ENCODE assay signal across 23 mouse cellular contexts in the genomic region with DNA sequence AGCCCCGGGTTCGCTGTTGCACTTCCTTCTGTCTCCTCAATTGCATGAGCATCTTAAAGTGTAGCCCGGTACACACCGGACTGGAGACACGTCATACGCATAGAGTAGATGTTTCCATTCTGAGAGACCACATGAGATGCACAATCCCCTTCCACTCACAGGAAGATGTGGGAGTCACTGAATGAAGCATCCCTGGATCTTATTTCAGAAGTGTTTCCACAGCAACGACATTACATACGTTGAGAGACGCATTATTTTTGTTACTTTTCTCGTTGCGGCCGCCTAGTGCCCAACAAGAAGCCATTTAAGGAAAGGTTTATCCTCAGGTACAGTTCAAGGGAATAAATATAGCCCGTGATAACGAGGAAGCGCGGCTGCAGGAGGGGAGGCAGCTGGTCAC.
DNase-seq lines count a peak whose midpoint lies in the region; ATAC-seq and TF ChIP-seq lines count a peak whose summit lies in the region.
"Had no signal": no experiment of that assay in that cellular context is flagged by ENCODE, and none has a peak within 500 bp of the region (broad histone marks: within the 10 kb centered on the region; RNA-seq: fewer than 3 reads in every experiment).

No protein-coding gene starts in this region.

- H3K4me1 ChIP-seq in cortical plate, adult 2 months (ENCODE audit: control insufficient read depth, insufficient read depth, low read length) = no peaks in the 10 kb centered on the region
- H3K4me1 ChIP-seq: embryonic facial prominence, embryonic 15.5 days; limb, embryonic 13.5 days; liver, embryonic 12.5 days had no signal

- ATAC-seq in activated CD4-positive, CD25-positive, alpha-beta regulatory T cell, adult 4 months = no peak
- ATAC-seq: forebrain, embryonic 14.5 days; liver, embryonic 12.5 days; Patski had no signal

- DNase-seq in R1 (ENCODE audit: low read depth, low spot score) = peak; percentile 30
- peak; percentile 36 to 63 for DNase-seq in left cerebral cortex, postnatal 14 days (ENCODE audit: low spot score in 2 of 2)
- peak; percentile 14 for DNase-seq in right cerebral cortex, postnatal 14 days
- DNase-seq in thymus, postnatal 36 days = no peak
- no peak for DNase-seq in spleen, adult 12 weeks (ENCODE audit: low spot score)
- DNase-seq: adrenal gland, postnatal 10 days; B cell, adult 2 months; cerebellum, adult 2 months; cerebellum, postnatal 25 days; kidney, adult 18-20 months; kidney, postnatal 4 days; lung, adult 18-20 months; lung, postnatal 10 days; spleen, adult 18-20 months; thymus, adult 18-20 months; thymus, postnatal 4 days had no signal

- TF ChIP-seq POLR2A in cortical plate, adult 2 months (IDR thresholded peaks at IDR 0.05; ENCODE audit: extremely low read depth, insufficient read depth, low read length) = no peak

- intact Hi-C loops in left cerebral cortex, postnatal 14 days (cut with DNase I) = no loop called here

- peak overlapping the region; percentile 4; the same call in 1 of the 2 replicates for H3K4me3 ChIP-seq in cortical plate, adult 2 months (ENCODE audit: insufficient read depth, low read length)
- H3K4me3 ChIP-seq: embryonic facial prominence, embryonic 15.5 days; limb, embryonic 13.5 days; liver, embryonic 12.5 days had no signal

- no peak for TF ChIP-seq CTCF in cortical plate, adult 2 months (IDR thresholded peaks at IDR 0.05; ENCODE audit: extremely low read depth, insufficient read depth, low read length)

- no peak overlapping the region for H3K27ac ChIP-seq in cortical plate, adult 2 months (ENCODE audit: insufficient read depth, low read length)
- H3K27ac ChIP-seq: embryonic facial prominence, embryonic 15.5 days; limb, embryonic 13.5 days; liver, embryonic 12.5 days had no signal

Comparison
In these comparisons a context has a peak if more than half of its experiments do, and no peak if none do; other contexts are left out.
1. DNase-seq: peak in R1 (single experiment), left cerebral cortex, postnatal 14 days (2 of 2) and right cerebral cortex, postnatal 14 days (single experiment); none in thymus, postnatal 36 days (0 of 2) and spleen, adult 12 weeks (single experiment).